Mouse (Mus musculus) limb, embryonic 11.5 days (tissue): ENCODE measurements around the gene Yod1. TPM values are rescaled to one million over a fixed set of nuclear protein-coding genes. Genes with fewer than 3 reads are reported as not detected.
A peak's percentile ranks its signal among the peaks of the same experiment; 100 is the strongest.

Experiments used
- ATAC-seq: fragments of 200-750 bp; cut with Nextera tagmentation; 2 replicates; pipeline ENCODE4 v1.8.0; 2017; ENCODE audit warnings: low read depth; ENCODE audit not compliant: insufficient number of reproducible peaks, low FRiP score, low TSS enrichment
- DNase-seq: peaks from one replicate; pipeline ENCODE4 v3.0.0-alpha.2; 2015; ENCODE audit warnings: low spot score
- H3K27ac ChIP-seq: fragments of 300-500 bp; sonication (generic); replicated peaks from 2 replicates; pipeline ENCODE4 v1.5.1; 2014; ENCODE audit warnings: low read depth, mild to moderate bottlenecking, low read length
- H3K27me3 ChIP-seq: fragments of 300-500 bp; sonication (generic); 2 replicates; pipeline ENCODE4 v1.6.1; 2014; ENCODE audit warnings: mild to moderate bottlenecking, low read length, mixed read lengths; ENCODE audit not compliant: control insufficient read depth, insufficient read depth
- H3K36me3 ChIP-seq: fragments of 300-500 bp; sonication (generic); 2 replicates; pipeline ENCODE4 v1.6.1; 2014; ENCODE audit warnings: mild to moderate bottlenecking, low read length, moderate library complexity, mixed read lengths; ENCODE audit not compliant: control insufficient read depth, insufficient read depth
- H3K4me1 ChIP-seq: fragments of 300-500 bp; sonication (generic); 2 replicates; pipeline ENCODE4 v1.6.1; 2014; ENCODE audit warnings: low read length, mixed read lengths; ENCODE audit not compliant: control insufficient read depth, insufficient read depth
- H3K4me2 ChIP-seq: fragments of 300-500 bp; sonication (generic); 2 replicates; pipeline ENCODE4 v1.6.1; 2014; ENCODE audit warnings: low read depth, mild to moderate bottlenecking, moderate library complexity; ENCODE audit not compliant: severe bottlenecking
- H3K4me3 ChIP-seq: fragments of 300-500 bp; sonication (generic); 2 replicates; pipeline ENCODE4 v1.5.1; 2014; ENCODE audit warnings: low read depth, low read length
- H3K9ac ChIP-seq: fragments of 300-500 bp; sonication (generic); 2 replicates; pipeline ENCODE4 v1.6.1; 2014; ENCODE audit warnings: mild to moderate bottlenecking, low read length
- H3K9me3 ChIP-seq: fragments of 300-500 bp; sonication (generic); 2 replicates; pipeline ENCODE4 v1.6.1; 2016; ENCODE audit warnings: low read length; ENCODE audit not compliant: control insufficient read depth
- WGBS: fragments of 180-500 bp; shearing (Covaris S2); extraction: QIAGEN DNeasy Blood & Tissue Kit; methylation state at CpG from one replicate; pipeline ENCODE4 v1.1.7; 2014; 5-methylcytosine and 5-hydroxymethylcytosine counted together
- polyA plus RNA-seq: library from polyadenylated mRNA; unstranded; fragments of >200 nt; fragmentation: Nextera tagmentation; extraction: Ambion mirVana; gene quantifications from 2 replicates; pipeline ENCODE4 v1.2.1, GENCODE M21; 2014

Gene Yod1
- polyA plus RNA-seq = 5.9 and 7.2 TPM in 2 replicates

DNA sequence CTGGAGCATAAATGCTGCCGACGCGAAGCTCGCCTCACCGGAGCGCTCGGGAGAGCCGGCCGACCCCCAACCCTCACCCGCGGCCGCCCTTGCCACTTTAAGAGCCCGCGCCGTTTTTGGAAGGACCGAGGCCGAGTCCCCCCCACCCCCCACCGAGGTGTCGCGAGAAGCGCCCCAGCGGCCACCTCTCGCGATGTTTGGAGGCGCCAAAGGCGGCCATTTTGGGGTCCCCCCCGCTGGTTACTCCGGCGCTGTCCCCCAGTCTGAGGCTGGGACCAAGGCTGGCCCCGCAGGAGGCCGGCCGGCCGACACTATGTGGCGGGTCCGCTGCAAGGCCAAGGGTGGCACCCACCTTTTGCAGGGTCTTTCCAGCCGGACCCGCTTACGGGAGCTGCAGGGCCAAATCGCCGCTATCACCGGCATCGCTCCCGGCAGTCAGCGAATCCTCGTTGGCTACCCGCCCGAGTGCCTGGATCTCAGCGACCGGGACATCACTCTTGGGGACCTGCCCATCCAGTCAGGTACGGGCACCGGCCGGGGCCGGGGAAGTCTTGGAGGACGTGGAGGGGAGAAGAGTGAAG is at the start of gene Yod1:
Gene Yod1, plus strand, starts transcription at position 37 of the 581 bp plus-strand sequence.
- peak within 1 kb of the TSS; percentile 93 for H3K9ac ChIP-seq
- no peaks in the 10 kb centered on the region for H3K36me3 ChIP-seq
- H3K9me3 ChIP-seq = no peaks in the 10 kb centered on the region
- peak; percentile 79 for ATAC-seq
- WGBS = under 1% methylated on average over 54 of the region's 54 CpGs
- DNase-seq = peak; percentile 92
- no peaks in the 10 kb centered on the region for H3K27me3 ChIP-seq
- no peak within 1 kb of the TSS; the same call in 1 of the 2 replicates for H3K27ac ChIP-seq
- peak within 1 kb of the TSS; percentile 99 for H3K4me2 ChIP-seq
- H3K4me1 ChIP-seq = peaks cover 2% of the 10 kb centered on the region; the same call in 1 of the 2 replicates
- H3K4me3 ChIP-seq = peak within 1 kb of the TSS; percentile 84

DNA sequence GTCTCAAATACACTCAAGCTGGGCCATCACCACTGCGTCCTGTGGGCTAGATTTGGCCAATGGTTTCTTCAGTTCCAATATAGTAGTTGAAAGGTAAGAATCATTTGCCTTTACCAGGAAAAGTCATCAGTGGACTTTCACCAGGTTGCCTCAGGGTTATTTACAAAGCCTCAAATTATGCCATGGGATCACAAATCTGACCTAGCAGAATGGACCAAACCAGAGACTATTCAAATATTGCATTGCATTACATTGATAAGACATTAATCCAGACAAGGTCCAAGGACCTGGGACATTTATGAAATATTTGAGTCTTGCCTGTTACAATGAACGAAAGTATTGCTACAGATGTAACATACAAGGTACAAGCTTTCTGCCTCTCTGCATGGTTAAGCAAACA is 38.6 kb upstream of the Yod1 start:
- no peak for DNase-seq
- H3K27me3 ChIP-seq = no peaks in the 10 kb centered on the region

DNA sequence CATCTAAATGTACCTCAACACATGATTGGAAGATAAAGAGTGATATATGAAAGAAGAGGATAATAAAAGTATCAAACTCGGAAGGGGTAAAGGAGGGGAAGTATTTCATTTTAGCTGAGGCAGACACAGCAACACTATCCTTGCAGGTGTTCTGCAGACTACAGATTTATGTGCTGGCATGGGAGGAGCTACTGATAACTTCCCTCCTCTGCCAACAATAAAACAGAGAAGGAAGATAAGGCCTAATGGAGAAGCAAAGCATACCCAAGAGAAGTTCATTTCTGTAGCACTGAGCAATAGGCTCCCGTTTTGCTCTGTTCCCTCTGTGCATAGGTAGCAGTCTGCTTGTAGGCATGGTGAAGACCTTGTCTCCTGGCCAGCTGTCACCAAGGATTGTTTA is 36.1 kb upstream of the Yod1 start:
- 60% methylated on average over 2 of the region's 2 CpGs for WGBS
- no peak for DNase-seq

More for the DNA sequence above, 38.6 kb upstream of the Yod1 start:
- 83% methylated on average over 2 of the region's 2 CpGs for WGBS
- Histone ChIP-seq H3K36me3 (no peaks in the 10 kb centered on the region), H3K4me1 (0 out of 2 replicates have a peak, but pooled peaks cover 3% of the 10 kb centered on the region), H3K9ac (no peak overlapping the region), H3K4me2 (no peak overlapping the region), H3K9me3 (no peaks in the 10 kb centered on the region), H3K27ac (no peak overlapping the region), H3K4me3 (no peak overlapping the region)
- no peak for ATAC-seq

DNA sequence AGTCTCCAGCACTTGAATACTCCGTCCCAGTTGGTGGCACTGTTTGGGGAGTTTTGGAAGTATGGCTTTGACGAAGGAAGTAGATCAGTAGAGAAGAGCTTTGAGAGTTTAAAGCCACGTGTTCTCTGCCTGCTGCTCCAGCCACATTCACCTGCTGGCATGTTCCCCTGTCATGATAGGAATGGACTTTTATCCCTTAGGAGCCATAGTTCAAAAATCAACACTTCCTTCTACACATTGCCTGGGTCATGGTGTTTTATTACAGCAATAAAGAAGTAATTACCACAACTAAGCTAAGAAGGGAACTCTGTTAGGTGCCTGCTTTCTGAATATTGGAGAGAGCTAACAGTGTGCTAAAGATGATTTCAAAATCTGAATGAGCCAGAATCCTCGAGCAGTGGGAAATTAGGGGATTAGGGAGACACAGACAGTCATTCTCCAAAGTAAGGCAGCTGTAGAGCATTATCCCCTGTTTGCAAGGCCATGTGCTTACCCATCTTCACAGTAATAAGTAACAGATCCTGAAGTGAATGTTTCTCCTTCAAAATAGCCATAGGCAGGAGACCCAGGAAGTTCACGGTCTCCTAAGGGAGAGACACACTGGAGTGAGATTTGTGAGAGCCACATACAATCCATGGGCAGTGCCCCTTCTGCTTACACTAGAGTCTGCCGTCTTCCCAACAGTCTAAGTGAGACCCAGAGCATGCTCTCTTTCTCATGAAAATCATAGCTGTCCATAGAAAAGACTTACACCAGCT is 35.3 kb upstream of the Yod1 start:
- Histone ChIP-seq H3K4me3 (no peak overlapping the region), H3K4me1 (0 out of 2 replicates have a peak, but pooled peaks cover 3% of the 10 kb centered on the region), H3K9ac (no peak overlapping the region), H3K4me2 (no peak overlapping the region), H3K27me3 (no peaks in the 10 kb centered on the region), H3K27ac (no peak overlapping the region), H3K9me3 (no peaks in the 10 kb centered on the region), H3K36me3 (no peaks in the 10 kb centered on the region)
- WGBS = 44% methylated on average over 6 of the region's 6 CpGs
- no peak for DNase-seq
- ATAC-seq = no peak

More for the DNA sequence above, 36.1 kb upstream of the Yod1 start:
- no peak overlapping the region for H3K9ac ChIP-seq
- H3K27ac ChIP-seq = no peak overlapping the region
- no peaks in the 10 kb centered on the region for H3K9me3 ChIP-seq
- no peak overlapping the region for H3K4me2 ChIP-seq
- 0 out of 2 replicates have a peak, but pooled peaks cover 3% of the 10 kb centered on the region for H3K4me1 ChIP-seq
- no peaks in the 10 kb centered on the region for H3K36me3 ChIP-seq
- no peak for ATAC-seq
- no peak overlapping the region for H3K4me3 ChIP-seq
- no peaks in the 10 kb centered on the region for H3K27me3 ChIP-seq

DNA sequence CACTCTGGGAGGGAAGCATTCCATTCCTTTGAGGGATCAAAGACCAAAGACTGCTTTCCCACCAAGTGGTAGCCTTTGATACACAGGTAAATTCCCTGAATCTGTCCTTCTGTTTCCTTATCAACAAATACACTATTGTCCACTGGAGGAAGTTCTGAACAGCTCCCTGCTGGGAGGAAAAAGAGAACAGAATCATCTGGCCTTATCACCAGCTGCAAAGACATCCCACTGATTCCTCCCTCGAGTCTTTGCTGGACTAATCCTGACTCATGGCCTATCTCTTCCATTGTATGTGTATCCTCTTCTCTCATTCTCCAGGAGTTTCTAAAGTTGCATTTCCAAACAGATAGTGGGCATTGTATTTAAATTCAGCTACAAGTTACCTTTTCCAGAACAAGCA is 33.2 kb upstream of the Yod1 start:
- Histone ChIP-seq H3K27me3 (no peaks in the 10 kb centered on the region), H3K4me1 (0 out of 2 replicates have a peak, but pooled peaks cover 3% of the 10 kb centered on the region), H3K4me3 (no peak overlapping the region), H3K27ac (no peak overlapping the region), H3K36me3 (no peaks in the 10 kb centered on the region), H3K4me2 (no peak overlapping the region), H3K9ac (no peak overlapping the region), H3K9me3 (no peaks in the 10 kb centered on the region)
- DNase-seq (no peak), ATAC-seq (no peak)
- 79% methylated on average over 1 of the region's 1 CpGs for WGBS

DNA sequence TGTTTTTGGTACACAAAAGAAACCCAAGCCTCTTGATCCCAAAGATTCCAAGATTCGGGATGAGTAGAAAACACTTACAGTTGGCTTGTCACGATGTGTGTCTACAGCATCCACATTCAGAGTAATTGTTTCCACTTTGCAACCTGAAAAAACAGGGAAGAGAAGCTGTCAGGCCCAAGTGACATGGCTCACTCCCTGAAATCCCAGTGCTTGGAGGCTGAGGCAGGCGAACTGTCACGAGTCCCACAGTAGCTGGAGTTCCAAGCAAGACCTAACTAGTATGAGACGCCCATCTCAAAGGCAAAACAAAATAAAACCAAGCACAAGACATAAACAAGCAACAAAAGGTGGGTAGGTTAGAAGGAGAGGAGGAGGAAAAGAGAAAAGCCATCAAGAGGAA is 18.5 kb upstream of the Yod1 start:
- no peaks in the 10 kb centered on the region for H3K27me3 ChIP-seq
- no peak for DNase-seq
- no peaks in the 10 kb centered on the region for H3K9me3 ChIP-seq
- H3K36me3 ChIP-seq = peaks cover 3% of the 10 kb centered on the region; the same call in 1 of the 2 replicates
- H3K4me3 ChIP-seq = no peak overlapping the region
- H3K27ac ChIP-seq = no peak overlapping the region
- H3K4me1 ChIP-seq = no peaks in the 10 kb centered on the region
- H3K9ac ChIP-seq = no peak overlapping the region
- H3K4me2 ChIP-seq = no peak overlapping the region
- ATAC-seq = no peak
- 87% methylated on average over 5 of the region's 5 CpGs for WGBS

DNA sequence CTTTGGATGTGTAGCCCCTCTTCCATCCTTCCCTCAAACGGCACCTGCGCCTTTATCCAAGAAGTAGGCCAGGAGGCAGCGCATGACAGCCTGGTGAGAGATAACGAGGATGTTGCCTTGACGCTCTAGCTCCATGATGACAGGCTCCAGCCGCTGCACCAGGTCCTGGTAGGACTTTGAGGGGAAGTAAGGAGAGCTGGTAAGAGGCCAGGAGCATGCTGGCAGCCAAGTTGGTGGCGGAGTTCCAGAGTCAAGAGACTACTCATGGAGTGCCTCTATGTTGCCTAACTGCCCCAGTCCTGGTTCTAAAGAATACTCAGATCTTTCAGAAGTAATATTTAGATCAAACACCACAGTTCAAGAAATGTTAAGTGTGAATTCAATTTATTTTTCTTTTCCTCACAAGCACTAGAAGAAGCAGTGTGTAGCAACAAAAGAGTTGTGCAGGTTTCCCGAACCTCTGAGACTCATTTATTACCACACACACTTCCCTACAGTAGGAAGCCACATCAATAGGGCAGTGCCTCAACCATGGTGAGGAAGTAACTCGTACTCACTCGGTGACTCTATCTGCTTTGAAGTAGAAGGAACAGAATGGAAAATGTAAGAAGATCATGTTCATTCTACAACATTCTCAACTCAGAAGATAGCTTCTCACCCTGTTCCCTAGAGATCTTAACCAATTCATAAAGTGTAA is 17.0 kb upstream of the Yod1 start:
- WGBS = 90% methylated on average over 10 of the region's 10 CpGs
- H3K9me3 ChIP-seq = no peaks in the 10 kb centered on the region
- H3K4me2 ChIP-seq = no peak overlapping the region
- no peak overlapping the region for H3K4me3 ChIP-seq
- H3K4me1 ChIP-seq = no peaks in the 10 kb centered on the region
- no peak for ATAC-seq
- peaks cover 3% of the 10 kb centered on the region; the same call in 1 of the 2 replicates for H3K36me3 ChIP-seq
- no peaks in the 10 kb centered on the region for H3K27me3 ChIP-seq
- H3K9ac ChIP-seq = no peak overlapping the region
- no peak for DNase-seq
- H3K27ac ChIP-seq = no peak overlapping the region

DNA sequence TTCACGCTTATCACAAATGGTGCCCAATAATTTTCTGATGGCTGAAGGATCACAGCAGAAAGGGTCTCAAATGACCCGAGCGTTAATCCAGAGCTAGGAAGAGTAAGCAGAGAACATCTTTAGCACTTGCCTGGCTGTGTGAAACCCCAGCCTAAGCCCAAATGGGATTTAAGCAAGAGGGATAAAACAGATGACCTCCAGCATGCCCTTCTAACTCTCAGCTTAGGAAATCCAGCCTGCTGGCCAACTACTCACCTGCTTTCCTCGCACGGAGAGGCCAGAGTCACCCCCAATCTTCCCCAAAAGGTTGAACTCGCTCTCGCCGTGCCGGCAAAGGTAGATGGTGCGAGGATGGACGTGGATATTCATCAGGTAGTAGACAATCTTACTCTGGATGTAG is 15.2 kb upstream of the Yod1 start:
- no peaks in the 10 kb centered on the region for H3K9me3 ChIP-seq
- H3K4me3 ChIP-seq = no peak overlapping the region
- no peaks in the 10 kb centered on the region for H3K4me1 ChIP-seq
- H3K27ac ChIP-seq = no peak overlapping the region
- 93% methylated on average over 11 of the region's 11 CpGs for WGBS
- no peak for DNase-seq
- no peak overlapping the region for H3K9ac ChIP-seq
- peaks cover 3% of the 10 kb centered on the region; the same call in 1 of the 2 replicates for H3K36me3 ChIP-seq
- no peak for ATAC-seq
- no peak overlapping the region for H3K4me2 ChIP-seq
- H3K27me3 ChIP-seq = no peaks in the 10 kb centered on the region
